Mouse (Mus musculus): ENCODE data around the gene Papss2.

DNA sequence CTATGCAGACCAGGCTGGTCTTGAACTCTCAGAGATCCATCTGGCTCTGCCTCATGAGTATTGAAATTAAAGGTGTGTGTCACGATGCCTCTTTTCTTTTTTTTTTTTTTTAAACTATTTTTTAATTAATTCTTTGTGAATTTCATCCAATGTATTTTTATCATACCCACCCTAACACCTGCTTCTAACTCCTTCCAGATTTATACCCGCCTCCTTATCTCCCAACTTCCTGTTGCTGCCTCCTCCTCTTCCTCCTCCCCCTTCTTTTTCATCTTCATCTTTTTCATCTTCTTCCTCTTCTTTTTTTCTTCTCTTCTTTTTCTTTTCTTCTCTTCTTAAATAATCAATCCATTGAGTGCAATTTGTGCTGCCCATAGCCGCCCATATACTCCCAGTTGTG, 27.1 kb upstream of the Papss2 start:
- no peak for TF ChIP-seq EP300 (IDR thresholded peaks at IDR 0.05; ENCODE audit: low read depth)
- no peak for TF ChIP-seq CTCF (IDR thresholded peaks at IDR 0.05; ENCODE audit: low read depth)
